Mouse (Mus musculus): ENCODE results near the gene Zmynd11. TPM values are rescaled to one million over a fixed set of nuclear protein-coding genes. Genes with fewer than 3 reads are reported as not detected.

The Zmynd11 gene
- polyA plus RNA-seq, 1 experiment from 2014 or later: 152 TPM

GRCm38 (mm10) chr13:9712409-9712808, 52.7 kb downstream of the Zmynd11 start:
- H3K4me1 ChIP-seq (replicated peaks): no peaks in the 10 kb centered on the region
- no peak overlapping the region for H3K9ac ChIP-seq
- H3K9me3 ChIP-seq: no peaks in the 10 kb centered on the region
- no peak overlapping the region for H3K27ac ChIP-seq (replicated peaks)
- H3K27me3 ChIP-seq: no peaks in the 10 kb centered on the region
- H3K36me3 ChIP-seq: 0 out of 2 replicates have a peak, but pooled peaks cover 7% of the 10 kb centered on the region
- no peak overlapping the region for H3K4me2 ChIP-seq
- 97% methylated on average over 1 of the region's 1 CpGs for WGBS
- H3K4me3 ChIP-seq: no peak overlapping the region
- ATAC-seq (ENCODE audit: low FRiP score, low read depth): no peak

GRCm38 (mm10) chr13:9708433-9709240, 56.5 kb downstream of the Zmynd11 start:
- no peak overlapping the region for H3K9ac ChIP-seq
- H3K9me3 ChIP-seq: no peaks in the 10 kb centered on the region
- H3K4me3 ChIP-seq: no peak overlapping the region
- H3K36me3 ChIP-seq: no peaks in the 10 kb centered on the region
- WGBS: 91% methylated on average over 7 of the region's 7 CpGs
- H3K4me1 ChIP-seq (replicated peaks): no peaks in the 10 kb centered on the region
- H3K27me3 ChIP-seq: no peaks in the 10 kb centered on the region
- no peak overlapping the region for H3K27ac ChIP-seq (replicated peaks)
- ATAC-seq (ENCODE audit: low FRiP score, low read depth): no peak
- H3K4me2 ChIP-seq: no peak overlapping the region

GRCm38 (mm10) chr13:9706720-9707119, 58.4 kb downstream of the Zmynd11 start:
- WGBS: 91% methylated on average over 8 of the region's 8 CpGs
- Histone ChIP-seq H3K36me3 (no peaks in the 10 kb centered on the region), H3K9me3 (no peaks in the 10 kb centered on the region), H3K9ac (no peak overlapping the region), H3K4me3 (no peak overlapping the region), H3K27me3 (no peaks in the 10 kb centered on the region), H3K4me2 (no peak overlapping the region), H3K4me1 (replicated peaks) (no peaks in the 10 kb centered on the region), H3K27ac (replicated peaks) (no peak overlapping the region)
- no peak for ATAC-seq (ENCODE audit: low FRiP score, low read depth)

- peaks cover 4% of the 10 kb centered on the region; the same call in 1 of the 2 replicates for H3K36me3 ChIP-seq
- H3K27me3 ChIP-seq: no peaks in the 10 kb centered on the region
- H3K27ac ChIP-seq (replicated peaks): no peak overlapping the region
- no peak overlapping the region for H3K9ac ChIP-seq
- no peak for ATAC-seq (ENCODE audit: low FRiP score, low read depth)
- H3K4me2 ChIP-seq: no peak overlapping the region
- H3K4me1 ChIP-seq (replicated peaks): no peaks in the 10 kb centered on the region
- no peaks in the 10 kb centered on the region for H3K9me3 ChIP-seq
- WGBS: 80% methylated on average over 12 of the region's 12 CpGs
- no peak overlapping the region for H3K4me3 ChIP-seq
Measured at GRCm38 (mm10) chr13:9702615-9703235, 62.4 kb downstream of the Zmynd11 start.

- Histone ChIP-seq H3K27me3 (no peaks in the 10 kb centered on the region), H3K4me1 (replicated peaks) (no peaks in the 10 kb centered on the region), H3K9ac (no peak overlapping the region), H3K9me3 (no peaks in the 10 kb centered on the region), H3K36me3 (peaks cover 49% of the 10 kb centered on the region), H3K4me2 (no peak overlapping the region), H3K4me3 (no peak overlapping the region), H3K27ac (replicated peaks) (no peak overlapping the region)
- ATAC-seq (ENCODE audit: low FRiP score, low read depth): no peak
- 98% methylated on average over 4 of the region's 4 CpGs for WGBS
Measured at GRCm38 (mm10) chr13:9697340-9697739, 67.8 kb downstream of the Zmynd11 start.

- Histone ChIP-seq H3K4me2 (no peak overlapping the region), H3K27me3 (no peaks in the 10 kb centered on the region), H3K36me3 (peaks cover 62% of the 10 kb centered on the region), H3K9me3 (no peaks in the 10 kb centered on the region), H3K9ac (no peak overlapping the region), H3K4me1 (replicated peaks) (no peaks in the 10 kb centered on the region), H3K27ac (replicated peaks) (no peak overlapping the region), H3K4me3 (no peak overlapping the region)
- ATAC-seq (ENCODE audit: low FRiP score, low read depth): no peak
Measured at GRCm38 (mm10) chr13:9695809-9696208, 69.3 kb downstream of the Zmynd11 start.

- Histone ChIP-seq H3K9me3 (no peaks in the 10 kb centered on the region), H3K27ac (replicated peaks) (no peak overlapping the region), H3K4me3 (no peak overlapping the region), H3K9ac (no peak overlapping the region), H3K36me3 (peaks cover 66% of the 10 kb centered on the region), H3K4me1 (replicated peaks) (no peaks in the 10 kb centered on the region), H3K4me2 (no peak overlapping the region), H3K27me3 (no peaks in the 10 kb centered on the region)
- no peak for ATAC-seq (ENCODE audit: low FRiP score, low read depth)
- WGBS: 95% methylated on average over 4 of the region's 4 CpGs
Measured at GRCm38 (mm10) chr13:9695403-9695802, 69.7 kb downstream of the Zmynd11 start.

GRCm38 (mm10) chr13:9694651-9695050, 70.5 kb downstream of the Zmynd11 start:
- whole genome bisulfite sequencing: 97% methylated on average over 6 of the region's 6 CpGs
- Histone ChIP-seq H3K27me3 (no peaks in the 10 kb centered on the region), H3K4me1 (replicated peaks) (no peaks in the 10 kb centered on the region), H3K9ac (no peak overlapping the region), H3K9me3 (no peaks in the 10 kb centered on the region), H3K4me3 (no peak overlapping the region), H3K36me3 (peaks cover 72% of the 10 kb centered on the region), H3K27ac (replicated peaks) (no peak overlapping the region), H3K4me2 (no peak overlapping the region)
- no peak for ATAC-seq (ENCODE audit: low FRiP score, low read depth)

GRCm38 (mm10) chr13:9692876-9693275, 72.3 kb downstream of the Zmynd11 start:
- Histone ChIP-seq H3K9me3 (no peaks in the 10 kb centered on the region), H3K27me3 (no peaks in the 10 kb centered on the region), H3K27ac (replicated peaks) (no peak overlapping the region), H3K36me3 (peaks cover 86% of the 10 kb centered on the region), H3K4me1 (replicated peaks) (no peaks in the 10 kb centered on the region), H3K9ac (no peak overlapping the region), H3K4me3 (no peak overlapping the region), H3K4me2 (no peak overlapping the region)
- WGBS: 83% methylated on average over 3 of the region's 3 CpGs
- no peak for ATAC-seq (ENCODE audit: low FRiP score, low read depth)

- no peak overlapping the region for H3K9ac ChIP-seq
- H3K4me3 ChIP-seq: no peak overlapping the region
- no peak overlapping the region for H3K4me2 ChIP-seq
- 93% methylated on average over 16 of the region's 16 CpGs for WGBS
- ATAC-seq (ENCODE audit: low FRiP score, low read depth): no peak
- H3K9me3 ChIP-seq: no peaks in the 10 kb centered on the region
- peaks cover 78% of the 10 kb centered on the region for H3K36me3 ChIP-seq
- no peaks in the 10 kb centered on the region for H3K27me3 ChIP-seq
- H3K27ac ChIP-seq (replicated peaks): no peak overlapping the region
- H3K4me1 ChIP-seq (replicated peaks): no peaks in the 10 kb centered on the region
Measured at GRCm38 (mm10) chr13:9689366-9689765, 75.8 kb downstream of the Zmynd11 start.

- ATAC-seq (ENCODE audit: low FRiP score, low read depth): no peak
- peaks cover 78% of the 10 kb centered on the region for H3K36me3 ChIP-seq
- no peaks in the 10 kb centered on the region for H3K9me3 ChIP-seq
- no peaks in the 10 kb centered on the region for H3K27me3 ChIP-seq
- no peak overlapping the region for H3K9ac ChIP-seq
- H3K4me3 ChIP-seq: no peak overlapping the region
- WGBS: 81% methylated on average over 11 of the region's 11 CpGs
- H3K27ac ChIP-seq (replicated peaks): no peak overlapping the region
- H3K4me1 ChIP-seq (replicated peaks): no peaks in the 10 kb centered on the region
- H3K4me2 ChIP-seq: no peak overlapping the region
Measured at GRCm38 (mm10) chr13:9686765-9687164, 78.4 kb downstream of the Zmynd11 start.

GRCm38 (mm10) chr13:9686261-9686660, 78.9 kb downstream of the Zmynd11 start:
- H3K9me3 ChIP-seq: no peaks in the 10 kb centered on the region
- no peaks in the 10 kb centered on the region for H3K4me1 ChIP-seq (replicated peaks)
- no peak overlapping the region for H3K27ac ChIP-seq (replicated peaks)
- H3K9ac ChIP-seq: no peak overlapping the region
- no peak overlapping the region for H3K4me3 ChIP-seq
- H3K36me3 ChIP-seq: peaks cover 73% of the 10 kb centered on the region
- H3K4me2 ChIP-seq: no peak overlapping the region
- no peak for ATAC-seq (ENCODE audit: low FRiP score, low read depth)
- WGBS: 95% methylated on average over 7 of the region's 7 CpGs
- H3K27me3 ChIP-seq: no peaks in the 10 kb centered on the region
